Mouse (Mus musculus) frontal cortex, adult (tissue): Measurements from ENCODE around the gene Ift22.
"Not testable (repeated sequence)": the region's sequence is repeated elsewhere in the genome, so short reads cannot be mapped to it uniquely, and the experiment has no call there.

Experiments used
- ATAC-seq: cut with Nextera tagmentation; 2 replicates; pipeline ENCODE4 v1.9.2; 2017; ENCODE audit warnings: mild to moderate bottlenecking, moderate library complexity, mixed read lengths; ENCODE audit not compliant: low TSS enrichment

Gene Ift22

GRCm38 (mm10) chr5:136907587-136907986, 363 bp upstream of the Ift22 start:
- ATAC-seq, result no peak

- no peak for ATAC-seq
These were observed 6.2 kb downstream of the Ift22 start for GRCm38 (mm10) chr5:136914183-136914582.

DNA sequence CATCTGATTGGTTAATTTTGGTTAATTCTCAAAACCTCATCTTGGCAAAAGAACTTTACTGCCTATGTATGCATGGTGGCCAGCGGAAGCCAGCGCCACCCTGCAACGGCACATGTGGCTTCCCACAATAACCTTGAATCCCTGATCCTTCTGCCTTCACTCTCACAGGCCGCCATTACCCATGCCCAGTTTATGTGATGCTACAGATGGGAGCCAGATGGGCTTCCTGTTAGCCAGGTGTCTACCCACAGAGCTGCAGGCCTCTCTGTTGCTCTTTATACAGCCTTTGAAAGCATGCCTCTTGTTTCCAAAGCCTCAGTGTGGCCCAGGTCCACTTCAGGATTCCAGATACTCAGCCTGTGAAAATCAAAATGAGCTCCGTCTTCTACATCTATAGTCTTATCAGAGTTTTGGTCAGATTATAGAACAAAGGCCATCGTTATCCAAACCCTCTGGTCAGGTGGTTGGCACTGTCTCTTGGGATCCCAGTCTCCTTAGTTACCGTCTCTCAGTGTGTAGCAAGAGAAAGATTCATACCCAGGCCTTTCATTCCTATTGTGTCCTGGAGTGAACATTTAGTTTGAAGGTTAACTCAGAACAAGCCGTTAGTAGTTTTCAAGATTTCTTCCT, 9.8 kb downstream of the Ift22 start:
- ATAC-seq, result no peak

DNA sequence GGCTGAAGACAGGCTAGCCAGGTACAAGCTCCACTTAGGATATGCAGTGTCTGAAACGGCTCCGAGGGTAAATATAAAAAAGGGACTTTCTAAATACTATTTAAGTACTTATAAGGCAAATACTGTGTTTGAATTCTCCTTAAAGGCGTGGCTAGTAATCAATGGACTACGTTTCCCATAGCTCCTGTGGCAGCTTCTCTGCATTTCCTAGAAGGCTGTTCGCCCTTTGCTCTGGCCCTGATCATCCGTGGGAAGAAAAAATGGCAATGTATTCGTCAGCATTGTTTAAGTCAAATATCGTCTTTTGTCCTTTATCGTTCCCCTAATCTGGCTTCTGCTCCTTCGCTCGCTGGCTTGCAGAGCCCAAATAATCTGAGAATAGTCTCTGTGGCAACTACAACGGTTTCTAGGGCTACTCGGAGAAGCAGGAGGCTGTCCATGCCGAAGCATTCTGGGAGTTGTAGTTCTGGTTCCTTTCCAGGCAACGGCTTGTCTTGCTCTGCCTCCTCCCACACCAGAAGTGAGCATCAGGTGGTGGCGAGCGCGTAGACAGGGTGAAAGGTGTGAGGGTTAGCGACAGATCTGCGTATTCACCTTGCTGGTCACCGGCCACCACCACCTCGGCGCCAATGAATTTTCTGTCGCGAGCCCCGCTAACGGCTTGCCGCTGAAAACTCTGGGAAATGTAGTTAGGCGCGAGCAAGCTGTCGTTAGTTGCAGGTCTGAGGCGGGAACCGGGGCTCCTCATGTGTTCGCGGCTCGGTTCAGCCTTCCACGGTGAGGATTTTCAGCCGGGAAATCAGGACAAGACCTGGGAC, 10.9 kb downstream of the Ift22 start:
- ATAC-seq, result peak; percentile 92

DNA sequence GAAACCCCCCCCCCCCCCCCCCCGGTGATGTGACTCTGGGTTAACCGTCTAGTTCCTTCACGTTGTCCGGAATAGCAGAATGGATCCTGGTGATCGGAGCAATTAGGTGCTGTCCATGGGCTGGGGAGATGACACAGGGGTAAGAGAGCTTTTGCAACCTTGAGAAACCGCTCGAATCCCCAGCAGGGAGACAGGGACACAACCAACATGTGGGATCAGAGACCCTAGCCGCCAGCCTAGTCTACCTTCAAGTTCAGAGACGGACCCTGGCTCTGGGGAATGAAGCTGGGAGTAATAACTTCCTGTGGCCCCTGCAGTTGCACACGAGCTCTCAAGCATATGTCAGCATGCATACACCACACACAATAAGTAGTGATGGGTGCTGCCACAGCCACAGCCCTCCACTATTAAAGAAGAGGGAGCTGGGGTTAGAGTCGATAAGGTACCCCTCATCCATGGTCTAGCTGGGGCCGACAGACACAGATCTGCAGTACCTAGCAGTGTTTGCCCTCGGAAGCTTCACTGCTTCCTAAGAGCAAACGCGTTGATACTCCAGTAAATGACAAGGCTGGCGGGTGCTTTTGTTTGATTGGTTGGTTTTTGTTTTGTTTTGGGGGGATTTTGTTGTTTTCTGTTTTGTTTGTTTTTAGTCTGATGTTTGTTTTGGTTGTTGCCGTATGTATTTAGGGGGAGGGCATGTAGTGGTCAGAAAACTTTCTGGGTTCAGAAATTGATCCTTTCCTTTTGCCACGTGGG, 11.8 kb downstream of the Ift22 start:
- 0 out of 2 replicates have a peak, but pooled peaks have one; percentile 5 for ATAC-seq

DNA sequence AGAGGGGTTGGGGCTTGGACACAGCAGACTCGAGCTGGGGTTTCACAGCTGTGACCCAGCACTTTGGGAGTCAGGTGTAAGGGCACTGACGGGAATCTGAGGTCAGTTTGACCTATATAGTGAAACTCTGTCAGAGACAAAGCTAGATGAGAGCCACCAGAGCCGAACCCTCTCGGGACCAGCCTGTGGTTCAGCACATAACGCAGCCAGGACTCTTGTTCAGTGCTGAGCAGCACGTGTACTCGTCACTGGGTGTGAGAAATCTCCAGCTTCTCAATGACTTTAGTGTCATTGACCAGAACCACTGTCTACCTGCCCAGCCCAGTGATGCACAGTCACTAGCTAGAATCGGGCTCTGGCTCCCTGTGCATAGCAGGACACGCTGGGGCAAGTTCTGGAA, 14.9 kb downstream of the Ift22 start:
- ATAC-seq, result no peak

DNA sequence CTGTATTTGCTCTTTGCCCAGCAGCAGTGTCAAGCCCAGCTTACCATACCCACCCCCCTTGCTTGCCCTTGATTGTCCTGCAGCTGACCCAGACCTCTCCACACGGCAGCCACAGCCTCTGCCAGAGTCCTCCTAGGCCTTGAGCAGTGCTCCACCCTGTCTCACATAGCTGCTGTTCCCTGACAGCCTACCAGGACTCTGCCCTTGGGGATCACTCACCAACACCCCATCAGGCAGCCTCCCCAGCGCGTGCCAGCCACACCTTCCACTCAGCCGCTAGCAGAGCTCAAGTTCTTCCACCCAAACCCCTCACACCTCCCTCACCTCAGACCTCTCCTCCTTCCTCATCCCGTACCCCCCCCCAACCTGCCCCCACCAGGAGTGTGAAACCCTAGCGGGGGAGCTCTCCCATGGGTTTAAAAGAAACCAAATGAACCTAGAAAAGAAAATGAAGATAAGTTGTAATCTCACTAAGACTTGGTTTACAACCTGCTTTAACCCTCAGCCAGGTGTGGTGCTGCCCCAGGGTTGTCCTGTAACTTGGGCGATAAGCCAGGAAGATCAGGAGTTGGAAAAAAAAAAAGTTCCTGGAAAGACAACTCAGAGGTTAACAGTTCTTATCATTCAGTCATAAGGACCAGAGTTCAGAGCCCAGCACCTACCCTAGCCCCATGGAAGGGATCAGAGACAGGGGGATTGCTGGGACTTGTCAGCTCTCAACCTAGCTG, 16.0 kb downstream of the Ift22 start:
- ATAC-seq, result no peak

- peak; percentile 84 for ATAC-seq
These were observed 21.1 kb downstream of the Ift22 start for GRCm38 (mm10) chr5:136929073-136929472.

GRCm38 (mm10) chr5:136931896-136932295, 23.9 kb downstream of the Ift22 start:
- ATAC-seq, result peak; percentile 48; the same call in 1 of the 2 replicates

- ATAC-seq, result no peak
These were observed 25.0 kb downstream of the Ift22 start for GRCm38 (mm10) chr5:136932956-136933355.

DNA sequence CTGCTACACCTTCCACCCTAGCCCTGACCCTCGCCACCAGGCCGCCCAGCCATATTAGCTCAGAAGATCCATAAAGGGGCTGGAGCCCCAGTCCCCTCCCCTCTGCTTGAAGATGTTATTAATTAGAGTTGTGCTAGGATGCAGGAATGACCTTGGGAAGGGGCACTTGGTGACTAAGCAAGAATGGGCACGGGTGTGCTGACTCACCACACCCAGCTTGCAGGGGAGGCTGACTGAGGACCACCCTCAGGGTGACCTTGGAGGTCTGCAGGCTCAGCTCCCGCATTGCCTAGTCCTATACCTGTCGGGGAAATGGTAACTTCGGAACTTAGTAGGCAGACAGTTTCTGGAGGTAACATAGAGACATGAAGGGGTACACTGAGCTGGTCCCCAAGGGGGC, 26.0 kb downstream of the Ift22 start:
- no peak for ATAC-seq

DNA sequence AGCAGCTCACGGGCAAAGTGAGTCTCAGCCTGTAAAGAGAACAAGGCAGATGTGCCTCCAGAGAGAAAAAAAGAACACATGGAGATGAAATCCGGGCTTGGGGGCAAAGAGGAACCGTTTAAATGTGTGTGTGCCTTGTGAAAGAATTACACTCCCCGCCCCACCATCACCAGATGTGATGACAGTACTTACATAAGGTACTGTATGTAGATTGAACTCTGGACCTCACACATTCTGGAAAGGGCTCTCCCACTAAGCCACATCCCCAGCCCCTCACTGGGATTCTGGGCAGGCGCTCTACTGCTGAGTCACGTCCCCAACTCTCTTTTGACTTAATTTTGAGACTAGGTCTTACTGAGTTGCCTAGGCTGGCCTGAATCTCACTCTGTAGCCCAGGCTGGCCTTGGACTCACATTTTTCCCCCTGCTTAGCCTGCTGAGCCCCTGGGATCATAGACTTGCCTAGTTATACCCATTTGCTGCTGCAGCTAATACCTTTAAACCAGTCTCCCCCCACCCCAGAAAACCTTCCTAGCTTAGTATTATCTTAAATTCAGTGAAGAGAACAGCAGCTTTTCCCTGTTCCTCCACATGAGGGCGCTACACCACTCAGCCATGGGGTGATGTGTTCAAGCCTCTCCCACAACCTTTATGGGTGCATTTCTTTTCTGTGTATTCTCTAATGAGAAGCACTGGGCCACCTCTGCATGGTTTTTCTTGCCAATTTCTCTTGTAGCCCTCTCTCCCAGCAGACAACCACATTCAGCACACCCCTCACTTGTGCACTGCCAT, 28.1 kb downstream of the Ift22 start:
- ATAC-seq, result no peak

DNA sequence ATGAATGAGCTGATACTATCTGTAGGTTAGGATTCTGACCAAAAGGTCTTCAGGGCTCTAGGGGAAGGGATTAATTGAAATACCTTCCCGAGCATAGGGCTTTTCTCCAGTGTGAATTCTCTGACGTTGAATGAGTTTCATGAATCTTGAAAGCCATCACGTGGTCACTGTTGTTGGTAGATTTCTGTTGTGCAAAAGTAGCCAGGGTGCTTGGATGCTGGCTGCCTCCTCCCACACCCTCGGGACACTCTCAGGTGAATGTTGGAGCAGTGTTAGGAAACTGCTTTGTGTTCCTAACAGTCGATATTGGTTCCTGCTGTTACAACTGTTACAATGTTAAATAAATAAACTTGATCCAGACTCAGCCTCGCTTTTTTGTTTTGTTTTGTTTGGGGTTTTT, 28.8 kb downstream of the Ift22 start:
- no peak for ATAC-seq

GRCm38 (mm10) chr5:136937621-136938020, 29.7 kb downstream of the Ift22 start:
- no peak for ATAC-seq

- no peak for ATAC-seq
These were observed 31.3 kb downstream of the Ift22 start for GRCm38 (mm10) chr5:136939284-136939683.

GRCm38 (mm10) chr5:136940029-136940428, 32.1 kb downstream of the Ift22 start:
- ATAC-seq, result not testable (repeated sequence)

DNA sequence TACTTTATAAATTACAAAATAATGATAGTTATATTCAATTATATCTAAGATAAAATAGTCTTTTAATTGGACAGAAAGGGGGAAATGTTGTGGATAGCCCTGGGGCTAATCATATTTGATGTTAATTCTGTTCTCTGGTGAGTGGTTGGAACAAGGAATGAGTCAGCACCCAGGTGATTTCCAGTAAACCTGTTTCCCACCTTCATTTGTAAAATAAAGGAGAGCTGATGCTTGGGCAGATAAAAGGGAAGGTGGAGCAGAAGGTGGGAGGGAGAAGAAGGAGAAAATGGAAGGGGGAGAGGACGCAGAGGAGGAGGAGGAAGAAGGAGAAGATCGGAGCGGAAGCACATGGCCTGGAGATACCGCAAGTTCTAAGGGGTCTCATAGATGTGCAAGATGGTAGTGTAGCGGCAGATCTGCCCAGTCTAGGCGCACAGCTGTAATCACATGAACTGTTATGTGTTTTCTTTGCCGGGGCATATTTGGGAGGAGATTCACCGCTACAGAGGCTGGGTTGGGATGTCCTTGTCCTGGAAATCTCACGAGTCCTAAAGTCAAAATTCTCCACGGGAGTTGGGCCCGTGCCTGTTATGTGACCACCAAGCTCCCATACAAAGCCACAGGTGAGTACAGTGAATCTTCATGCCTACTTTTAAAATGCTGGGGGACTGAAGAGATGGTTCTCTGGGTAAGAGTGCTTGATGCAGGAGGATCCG, 33.1 kb downstream of the Ift22 start:
- no peak for ATAC-seq

- no peak for ATAC-seq
These were observed 34.8 kb downstream of the Ift22 start for GRCm38 (mm10) chr5:136942781-136943180.

- no peak for ATAC-seq
These were observed 35.4 kb downstream of the Ift22 start for GRCm38 (mm10) chr5:136943382-136943781.

- peak; percentile 77; the same call in 1 of the 2 replicates for ATAC-seq
These were observed 37.1 kb downstream of the Ift22 start for GRCm38 (mm10) chr5:136945084-136945483.
